Mouse (Mus musculus): Measurements from ENCODE around the gene Olfr313.

- TF ChIP-seq POLR2A (IDR thresholded peaks at IDR 0.05; ENCODE audit: control insufficient read depth in 1 of 2, insufficient read depth in 1 of 2, low read depth in 1 of 2, low read length in 2 of 2, poor library complexity in 1 of 2) = no peak
- TF ChIP-seq TBP (IDR thresholded peaks at IDR 0.05; ENCODE audit: low read depth, low read length) = no peak
- TF ChIP-seq NELFE (IDR thresholded peaks at IDR 0.05; ENCODE audit: low read depth, low read length) = no peak
- TF ChIP-seq MXI1 (IDR thresholded peaks at IDR 0.05; ENCODE audit: low read depth, low read length) = no peak
- TF ChIP-seq CTCF (IDR thresholded peaks at IDR 0.05 in 2 of 3, conservative IDR thresholded peaks at IDR 0.05 in 1 of 3; ENCODE audit: control insufficient read depth in 1 of 3, insufficient read depth in 1 of 3, low read depth in 2 of 3, low read length in 3 of 3, poor library complexity in 1 of 3, severe bottlenecking in 1 of 3) = no peak
- no peak for TF ChIP-seq POLR2AphosphoS2 (IDR thresholded peaks at IDR 0.05; ENCODE audit: low read length)
- TF ChIP-seq ELF1 (IDR thresholded peaks at IDR 0.05; ENCODE audit: low read depth, low read length) = no peak
- no peak for TF ChIP-seq CHD1 (IDR thresholded peaks at IDR 0.05; ENCODE audit: low read depth, low read length)
- no peak for TF ChIP-seq SMC3 (IDR thresholded peaks at IDR 0.05; ENCODE audit: low read depth, low read length)
- TF ChIP-seq TAL1 (IDR thresholded peaks at IDR 0.05; ENCODE audit: low read length) = no peak
- no peak for TF ChIP-seq GABPA (IDR thresholded peaks at IDR 0.05; ENCODE audit: low read depth, low read length)
- no peak for TF ChIP-seq CHD2 (IDR thresholded peaks at IDR 0.05; ENCODE audit: low read length)
- no peak for TF ChIP-seq GATA1 (IDR thresholded peaks at IDR 0.05; ENCODE audit: low read depth, low read length)
- no peak for TF ChIP-seq ETS1 (IDR thresholded peaks at IDR 0.05; ENCODE audit: low read depth, low read length)
Observed at GRCm38 (mm10) chr11:58790053-58790452, 24.7 kb upstream of the Olfr313 start.
